Mouse (Mus musculus) retina, adult 2 months (tissue): ENCODE measurements around the gene Clcnkb.

Source experiments
- DNase-seq: peaks from one replicate; pipeline ENCODE4 v3.0.0-alpha.2; 2012; ENCODE audit warnings: low read depth, low spot score

Clcnkb gene

GRCm38 (mm10) chr4:141433191-141433590 lies 17.4 kb upstream of the Clcnkb start:
- DNase-seq = no peak

GRCm38 (mm10) chr4:141432666-141433065 lies 16.9 kb upstream of the Clcnkb start:
- DNase-seq = no peak

- DNase-seq = no peak
These were observed 15.2 kb upstream of the Clcnkb start for GRCm38 (mm10) chr4:141430997-141431396.

GRCm38 (mm10) chr4:141429847-141430246 lies 14.0 kb upstream of the Clcnkb start:
- no peak for DNase-seq

- no peak for DNase-seq
These were observed 13.6 kb upstream of the Clcnkb start for GRCm38 (mm10) chr4:141429381-141429780.

GRCm38 (mm10) chr4:141427921-141428320 lies 12.1 kb upstream of the Clcnkb start:
- no peak for DNase-seq

GRCm38 (mm10) chr4:141426796-141427745 lies 11.3 kb upstream of the Clcnkb start:
- no peak for DNase-seq

- DNase-seq = no peak
These were observed 10.0 kb upstream of the Clcnkb start for GRCm38 (mm10) chr4:141425484-141426479.

- no peak for DNase-seq
These were observed 8.0 kb upstream of the Clcnkb start for GRCm38 (mm10) chr4:141423691-141424431.

GRCm38 (mm10) chr4:141423288-141423687 lies 7.5 kb upstream of the Clcnkb start:
- no peak for DNase-seq

GRCm38 (mm10) chr4:141422841-141423240 lies 7.0 kb upstream of the Clcnkb start:
- DNase-seq = no peak

- DNase-seq = no peak
These were observed 5.6 kb upstream of the Clcnkb start for GRCm38 (mm10) chr4:141421423-141421822.

GRCm38 (mm10) chr4:141420886-141421285 lies 5.1 kb upstream of the Clcnkb start:
- DNase-seq = no peak

GRCm38 (mm10) chr4:141420192-141420829 lies 4.5 kb upstream of the Clcnkb start, which contains the start of gene Hspb7:
Gene Hspb7 (plus strand): TSS chr4:141420779.
- DNase-seq = no peak

GRCm38 (mm10) chr4:141419398-141420191 lies 3.8 kb upstream of the Clcnkb start:
- DNase-seq = no peak

- DNase-seq = no peak
These were observed 4.3 kb downstream of the Clcnkb start for GRCm38 (mm10) chr4:141411430-141411992.

- no peak for DNase-seq
These were observed 7.2 kb downstream of the Clcnkb start for GRCm38 (mm10) chr4:141408577-141408976.

- DNase-seq = no peak
These were observed 9.1 kb downstream of the Clcnkb start for GRCm38 (mm10) chr4:141406516-141407299.

GRCm38 (mm10) chr4:141405314-141405622 lies 10.5 kb downstream of the Clcnkb start:
- no peak for DNase-seq
